Mouse (Mus musculus): ENCODE results near the gene Gm20604.
A peak's percentile ranks its signal among the peaks of the same experiment; 100 is the strongest.

Gm20604 gene

DNA sequence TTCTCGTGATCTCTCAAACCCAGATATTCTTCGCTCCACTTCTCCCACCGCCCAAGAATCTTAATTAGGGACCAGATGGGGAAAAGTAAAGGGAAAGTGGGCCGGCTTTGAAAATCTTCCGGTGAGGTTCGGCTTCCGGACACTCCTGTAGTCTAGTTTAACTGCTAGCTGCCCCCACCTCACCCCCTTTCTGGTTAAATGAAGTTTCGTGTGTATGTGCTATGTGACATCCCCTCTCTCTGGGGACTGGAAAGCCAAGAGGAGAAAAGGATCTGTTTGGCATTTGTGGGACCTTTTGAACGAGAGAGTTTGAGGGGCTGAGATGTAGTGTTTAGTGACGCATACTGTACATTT, at the start of gene Gm20604:
Gene Gm20604 (minus strand): TSS at position 270 of the 354 bp plus-strand sequence.
- no peak for DNase-seq (ENCODE audit: extremely low spot score, low read depth, low spot score)

DNA sequence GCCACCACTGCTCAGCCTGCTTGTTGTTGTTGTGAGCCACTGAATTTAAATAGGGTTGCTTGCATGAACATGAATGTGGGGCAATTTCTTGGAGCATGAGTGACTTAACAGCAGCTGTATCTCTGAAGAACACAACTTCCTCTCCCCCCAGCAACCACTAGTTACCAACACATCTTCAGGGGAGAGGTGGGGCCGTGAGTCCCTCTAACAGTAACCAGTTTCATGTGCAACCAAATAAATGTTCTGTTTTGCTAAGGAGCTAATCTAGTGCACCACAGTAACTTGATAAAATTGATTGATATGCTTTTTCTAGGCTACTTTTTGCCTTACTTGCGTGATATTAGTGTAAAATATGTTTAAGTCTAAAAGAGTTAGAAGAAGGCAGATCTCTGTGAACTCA, 41.1 kb upstream of the Gm20604 start:
- no peak for DNase-seq (ENCODE audit: extremely low spot score, low read depth, low spot score)

DNA sequence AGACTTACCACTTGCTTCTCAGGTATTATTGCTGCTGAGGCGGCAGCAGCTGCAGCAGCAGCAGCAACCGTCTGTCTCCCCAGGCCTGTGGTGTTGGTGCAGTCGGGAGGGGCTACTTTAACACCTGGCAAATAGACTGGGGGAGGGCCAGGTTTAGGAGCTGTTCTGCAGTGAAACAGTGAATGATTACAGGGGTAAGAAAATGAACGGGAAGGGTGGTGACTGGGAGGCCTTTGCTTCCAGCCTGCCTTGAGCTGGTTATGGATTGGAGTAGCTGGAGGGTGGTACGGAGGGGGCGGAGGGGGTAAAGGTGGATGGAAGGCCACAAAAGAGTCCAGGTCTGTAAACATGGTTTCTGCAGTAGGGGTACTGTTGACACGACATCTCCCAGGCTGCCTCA, 29.5 kb upstream of the Gm20604 start:
- DNase-seq (ENCODE audit: extremely low spot score, low read depth, low spot score), result no peak

DNA sequence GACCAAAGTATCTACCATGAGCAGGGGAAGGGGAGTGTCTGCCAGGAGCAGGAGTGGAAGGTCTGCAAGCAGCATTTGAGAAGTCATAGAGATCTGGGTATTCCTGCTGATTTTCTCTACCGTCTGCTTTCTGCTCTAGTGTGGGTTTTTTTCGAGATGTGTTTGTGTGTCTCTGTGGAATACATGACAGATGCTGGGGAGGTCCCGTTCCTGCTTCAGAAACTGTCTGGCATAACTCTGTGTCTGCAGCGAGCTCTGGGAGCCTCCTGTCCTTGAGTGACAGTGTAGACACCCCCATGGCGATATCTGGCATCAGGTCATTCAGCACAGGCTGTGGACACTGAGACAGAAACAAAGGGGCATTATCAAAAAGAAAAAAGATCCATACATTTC, 27.1 kb upstream of the Gm20604 start:
- DNase-seq (ENCODE audit: extremely low spot score, low read depth, low spot score), result no peak

DNA sequence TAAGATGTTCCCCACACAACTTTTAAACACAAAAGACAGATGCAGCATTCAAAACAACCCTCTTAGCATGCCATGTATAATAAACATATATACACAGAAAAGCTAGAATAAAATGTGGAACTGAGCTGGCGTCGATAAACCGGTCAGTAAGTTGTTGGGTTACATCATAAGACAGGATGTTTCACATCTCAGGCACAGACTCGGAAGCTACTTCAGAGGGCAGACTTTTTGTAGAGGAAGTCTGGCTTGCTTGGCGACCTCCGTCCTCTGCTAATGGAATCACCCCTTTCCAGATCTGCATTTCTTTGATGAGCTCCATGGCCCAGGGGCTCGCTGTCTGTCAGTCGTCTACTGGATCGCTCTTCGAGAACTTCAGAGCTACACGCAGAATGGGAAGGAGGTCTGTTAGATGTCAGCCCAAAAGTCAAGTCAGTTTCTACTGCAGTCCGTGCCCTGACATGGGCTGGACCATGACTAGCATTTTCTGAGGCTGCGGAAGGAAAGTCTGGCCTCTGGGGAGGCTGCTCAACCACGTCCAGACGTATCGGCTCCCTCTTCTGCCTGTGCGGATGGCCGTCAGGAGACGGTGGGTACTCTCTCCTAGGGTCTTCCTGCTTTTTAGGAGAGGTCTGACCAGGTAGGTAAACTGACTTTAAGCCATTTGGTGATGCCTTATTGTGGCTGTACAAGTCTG, 26.6 kb upstream of the Gm20604 start:
- DNase-seq (ENCODE audit: extremely low spot score, low read depth, low spot score), result no peak

DNA sequence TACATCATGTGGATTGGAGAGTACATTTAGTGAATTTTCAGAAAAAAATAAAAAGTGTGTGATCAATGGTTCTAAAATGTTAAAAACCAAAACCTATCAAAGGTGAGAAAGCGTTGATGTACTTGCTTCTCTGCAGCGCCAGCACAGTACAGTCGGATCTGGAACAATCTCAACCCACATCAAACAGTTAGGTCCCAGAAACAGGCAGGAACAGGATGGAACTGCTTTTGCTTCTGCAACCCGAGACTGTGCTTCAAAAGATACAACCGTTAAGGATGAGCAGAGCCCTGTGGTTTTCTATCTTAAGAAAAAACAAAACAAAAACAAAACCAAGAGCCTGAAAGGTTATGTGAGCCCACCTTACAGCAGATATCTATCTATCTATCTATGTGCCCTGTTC, 24.4 kb upstream of the Gm20604 start:
- DNase-seq (ENCODE audit: extremely low spot score, low read depth, low spot score), result no peak

DNA sequence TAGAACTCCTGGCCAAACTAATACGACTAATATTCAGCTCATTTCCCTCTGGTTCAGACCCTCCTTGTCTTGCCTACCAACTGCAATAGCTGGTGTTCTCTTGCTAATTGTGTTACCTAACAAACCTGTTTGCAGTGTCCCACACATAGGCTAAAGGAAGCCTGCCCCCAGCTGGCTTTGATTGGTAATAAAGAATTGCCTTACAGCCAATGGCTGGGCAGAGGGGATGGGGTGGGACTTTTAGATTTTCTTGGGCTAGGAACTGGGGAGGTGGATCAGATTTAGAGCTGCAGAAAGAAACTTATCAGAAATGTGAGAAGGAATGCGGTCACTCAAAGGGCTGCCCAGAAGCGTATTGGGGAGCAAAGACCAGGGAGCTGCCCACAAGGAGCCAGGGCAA, 21.0 kb upstream of the Gm20604 start:
- DNase-seq (ENCODE audit: extremely low spot score, low read depth, low spot score), result no peak

DNA sequence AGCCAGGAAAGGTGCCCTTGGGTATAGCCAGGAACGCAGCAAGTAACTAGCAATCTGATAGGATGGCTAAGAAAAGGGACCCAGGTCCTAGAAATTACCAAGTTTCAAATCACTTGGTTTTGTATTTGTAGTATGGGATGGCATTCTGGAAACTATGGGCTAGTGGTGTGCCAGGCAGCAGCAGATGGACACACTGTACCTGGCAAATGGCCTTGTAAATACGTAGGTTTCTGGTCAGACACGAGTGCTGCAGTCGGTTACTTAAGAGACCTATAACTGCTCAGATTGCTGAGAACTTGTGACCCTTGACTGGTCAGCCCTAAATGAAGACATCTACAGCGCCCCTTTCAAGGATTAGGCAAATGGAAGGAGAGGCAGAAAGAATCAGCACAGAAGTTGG, 19.7 kb upstream of the Gm20604 start:
- no peak for DNase-seq (ENCODE audit: extremely low spot score, low read depth, low spot score)

DNA sequence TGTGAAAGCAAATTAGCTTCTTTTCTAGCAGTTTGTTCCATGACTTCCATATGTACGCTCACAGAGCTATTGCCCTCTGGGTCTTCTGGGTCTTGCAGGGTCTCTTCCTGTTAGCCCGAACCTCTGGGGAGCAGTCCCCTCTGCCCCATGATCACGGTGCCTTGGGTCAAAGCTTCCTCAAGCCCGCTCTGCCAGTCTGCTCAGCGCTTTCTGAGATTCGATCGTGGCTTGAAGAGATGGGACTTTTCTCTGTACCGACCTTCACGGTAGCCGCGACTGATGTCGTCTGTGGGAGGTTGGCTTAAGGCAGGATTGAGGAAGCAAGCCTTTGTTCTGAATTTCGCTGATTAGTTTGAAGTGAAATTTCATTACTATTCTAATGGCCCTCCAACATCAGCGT, 17.6 kb upstream of the Gm20604 start:
- no peak for DNase-seq (ENCODE audit: extremely low spot score, low read depth, low spot score)

DNA sequence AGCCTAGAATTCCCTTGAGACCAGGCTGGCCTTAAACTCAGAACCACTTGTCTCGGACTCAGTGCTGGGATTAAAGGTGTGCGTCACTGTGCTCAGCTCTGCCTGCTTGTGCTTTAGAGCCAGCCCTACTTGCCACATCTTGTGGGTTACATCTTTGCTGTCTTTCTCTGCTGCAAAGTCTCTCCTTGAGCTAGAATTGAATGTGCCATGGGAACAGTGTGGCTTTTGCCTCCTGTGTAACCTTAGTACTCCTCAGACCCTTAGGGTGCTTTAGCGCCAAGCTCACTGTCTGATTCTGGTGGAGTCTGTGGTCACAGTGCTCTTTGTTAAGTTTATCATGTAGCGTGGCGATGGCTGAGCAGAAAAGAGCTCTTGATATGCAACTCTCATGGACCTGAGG, 14.2 kb upstream of the Gm20604 start:
- no peak for DNase-seq (ENCODE audit: extremely low spot score, low read depth, low spot score)

DNA sequence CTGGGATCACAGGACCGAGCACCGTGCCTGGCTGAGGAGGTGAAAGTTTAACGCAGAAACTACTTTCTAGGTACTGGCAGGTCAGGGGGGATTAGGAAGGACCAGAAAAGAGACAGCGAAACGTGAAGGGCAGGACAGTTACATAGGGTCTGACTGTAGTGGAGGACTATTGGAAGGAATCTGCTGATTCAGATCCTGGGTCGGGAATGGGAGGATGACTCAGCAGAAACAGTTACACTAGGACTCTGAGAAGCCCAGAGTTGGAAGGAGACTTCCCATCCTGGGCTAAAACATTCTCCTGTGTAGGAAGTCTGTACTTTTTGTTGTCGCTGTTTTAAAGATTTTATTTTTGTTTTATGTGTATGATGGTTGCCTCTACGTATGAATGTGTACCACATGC, 13.1 kb upstream of the Gm20604 start:
- no peak for DNase-seq (ENCODE audit: extremely low spot score, low read depth, low spot score)

DNA sequence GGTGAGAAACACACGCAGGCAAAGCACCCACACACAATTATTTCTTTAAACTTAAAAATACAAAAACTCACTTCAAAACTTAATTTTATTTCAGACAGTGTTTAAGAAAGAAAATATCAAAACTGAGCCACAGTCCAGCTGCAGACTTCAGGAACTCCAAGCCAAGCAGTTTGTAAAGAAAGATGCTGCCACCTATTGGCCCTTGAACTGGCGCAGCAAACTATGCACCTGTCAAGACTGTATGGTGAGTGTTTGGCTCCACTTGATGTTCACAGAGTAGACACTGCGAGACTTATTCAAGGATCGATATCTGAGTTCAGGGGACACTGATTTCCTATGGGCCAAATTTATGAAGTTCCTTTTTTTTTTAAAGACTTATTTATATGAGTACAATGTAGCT, 10.5 kb upstream of the Gm20604 start:
- DNase-seq (ENCODE audit: extremely low spot score, low read depth, low spot score), result no peak

DNA sequence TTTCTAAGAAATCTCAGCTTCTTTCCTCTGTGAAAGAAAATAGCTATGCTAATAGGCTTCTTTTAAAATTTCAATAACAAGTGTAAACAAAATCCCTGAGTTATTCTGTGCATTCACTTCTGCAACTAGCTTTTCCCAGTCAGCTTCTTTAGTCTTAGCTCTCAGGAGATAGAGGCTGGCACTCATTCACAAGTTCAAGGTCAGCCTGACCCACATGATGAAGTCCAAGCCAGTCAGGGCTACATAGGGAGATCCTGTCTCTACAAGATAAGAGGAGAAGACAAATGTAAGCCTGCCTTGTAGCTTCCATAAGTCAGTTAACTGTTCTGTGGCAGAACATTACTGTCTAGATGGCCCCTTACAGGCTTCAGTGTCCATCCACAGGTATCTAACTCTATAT, 5.2 kb upstream of the Gm20604 start:
- no peak for DNase-seq (ENCODE audit: extremely low spot score, low read depth, low spot score)

DNA sequence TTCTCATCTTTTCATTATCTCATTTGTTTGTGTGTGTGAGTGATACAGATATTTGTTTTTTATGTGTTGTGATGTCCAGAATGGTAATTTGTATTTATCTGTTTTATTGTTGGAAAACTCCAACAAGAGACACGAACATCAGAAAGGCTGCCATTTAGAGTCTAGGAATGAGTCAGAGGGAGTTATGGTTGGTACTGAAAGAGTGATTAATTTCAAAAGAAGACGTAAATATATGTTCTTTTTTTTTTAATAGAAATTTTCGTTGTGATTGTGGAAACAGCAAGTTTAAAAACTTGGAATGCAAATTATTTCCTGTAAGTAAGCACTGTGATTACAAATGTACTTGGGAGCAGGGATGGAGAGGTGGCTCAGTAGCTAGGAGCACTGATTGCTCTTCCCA, 3.2 kb upstream of the Gm20604 start:
- DNase-seq (ENCODE audit: extremely low spot score, low read depth, low spot score), result no peak

DNA sequence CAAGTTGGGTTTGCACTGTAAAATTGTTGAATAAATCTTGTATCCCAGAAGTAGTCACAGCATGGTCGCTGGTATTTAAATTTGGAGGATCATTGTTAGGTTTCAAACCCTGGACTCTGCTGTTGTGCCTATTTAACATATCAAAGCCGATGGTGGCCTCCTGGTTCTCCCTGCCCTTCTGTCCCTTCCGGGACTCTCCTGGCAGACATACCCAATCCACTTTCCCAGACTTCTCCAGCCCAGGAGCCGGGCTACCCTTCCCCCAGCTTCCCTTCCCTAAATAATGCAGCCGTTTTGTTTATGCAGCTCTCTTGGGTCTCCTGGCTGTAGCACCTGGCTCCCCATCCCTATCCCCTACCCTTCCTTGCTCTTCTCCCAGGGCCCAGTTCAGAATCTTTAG, 464 bp upstream of the Gm20604 start:
- no peak for DNase-seq (ENCODE audit: extremely low spot score, low read depth, low spot score)

DNA sequence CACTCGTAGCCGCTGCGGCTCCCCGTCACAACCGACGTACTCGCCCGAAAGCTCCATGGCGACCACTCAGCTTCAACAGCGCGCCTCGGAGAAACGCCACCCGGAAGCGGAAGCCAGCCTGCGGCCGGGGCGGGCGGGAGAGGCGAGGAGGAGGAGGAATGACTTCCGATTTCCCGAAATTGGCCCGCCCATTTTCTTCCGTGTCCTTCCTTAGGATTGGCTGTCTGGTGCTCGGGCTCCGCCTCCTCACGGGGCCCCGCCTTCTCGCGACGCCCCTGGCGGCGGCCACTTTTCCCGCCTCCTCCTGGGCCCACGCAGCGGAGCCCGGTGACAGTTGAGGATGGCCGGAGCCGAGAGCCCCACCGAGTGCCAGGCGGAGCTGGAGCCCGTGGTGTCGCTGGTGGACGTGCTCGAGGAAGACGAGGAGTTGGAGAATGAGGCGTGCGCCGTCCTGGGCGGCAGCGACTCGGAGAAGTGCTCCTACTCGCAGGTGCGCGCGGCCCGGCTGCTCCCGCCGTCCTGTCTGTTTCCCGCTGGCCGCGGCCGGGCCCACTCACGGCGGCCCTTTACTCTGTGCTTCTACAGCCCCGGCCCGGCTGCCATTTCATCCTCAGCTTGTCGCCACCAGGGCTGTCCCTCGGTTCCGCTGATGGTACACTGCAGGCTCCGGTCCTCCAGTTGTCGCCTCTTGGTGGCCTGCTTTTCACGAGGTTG, 626 bp downstream of the Gm20604 start, which contains the start of the genes Gm28051, Gon7 and Ubr7:
Gene Gm28051 (minus strand): TSS at position 77 of the 714 bp plus-strand sequence.
Gene Gon7 (minus strand): TSS at position 115 of the 714 bp plus-strand sequence.
Gene Ubr7 (plus strand): TSS at position 279 of the 714 bp plus-strand sequence.
- DNase-seq (ENCODE audit: extremely low spot score, low read depth, low spot score), result peak; percentile 85

DNA sequence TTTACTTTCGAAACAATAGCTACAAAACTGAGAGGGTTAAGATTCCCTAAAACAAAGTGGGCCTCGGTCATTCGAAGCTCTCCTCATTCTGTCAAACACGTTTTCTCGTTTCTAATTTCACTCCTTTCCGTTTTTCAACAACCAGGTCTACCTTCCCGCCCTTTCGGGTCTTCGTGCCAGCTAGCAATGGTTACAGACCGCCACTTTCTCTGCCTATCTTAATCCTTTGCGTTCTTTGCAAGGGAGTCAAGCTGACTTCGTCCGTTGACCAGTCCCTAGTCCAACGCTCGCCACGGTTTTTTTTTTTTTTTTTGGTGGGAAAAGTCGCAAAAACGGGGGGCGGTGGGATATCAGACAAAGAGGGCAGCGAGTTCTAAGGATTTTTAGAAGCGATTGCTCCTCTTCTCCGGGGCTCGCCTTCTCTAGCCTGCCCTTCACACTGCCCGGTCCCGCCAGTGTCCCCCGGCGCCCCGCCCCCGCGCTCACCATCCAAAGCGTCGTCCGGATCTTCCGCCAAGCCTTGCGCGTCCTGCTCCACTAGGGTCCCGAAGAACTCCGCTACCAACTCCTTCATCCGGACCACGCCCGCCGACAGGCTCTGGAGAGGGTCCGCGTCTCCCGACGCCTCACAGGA, 1.3 kb downstream of the Gm20604 start:
- DNase-seq (ENCODE audit: extremely low spot score, low read depth, low spot score), result no peak

DNA sequence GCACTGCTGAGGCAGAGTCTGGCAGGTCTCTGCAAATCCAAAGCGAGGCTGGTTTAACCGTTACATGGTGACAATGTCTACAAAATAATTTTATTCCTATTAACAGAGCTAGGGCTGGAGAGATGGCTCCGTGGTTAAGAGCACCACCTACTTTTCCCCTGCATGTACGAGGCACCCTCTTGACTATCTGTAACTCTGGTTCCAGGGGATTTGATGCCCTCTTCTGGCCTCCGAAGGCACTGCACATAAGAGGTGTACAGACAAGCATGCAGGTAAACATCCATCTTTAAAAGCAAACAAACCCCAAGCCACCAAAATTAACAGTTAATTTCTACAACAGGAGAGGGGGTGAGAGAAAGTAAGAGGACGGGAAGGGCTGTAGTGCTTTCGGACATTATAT, 2.2 kb downstream of the Gm20604 start:
- no peak for DNase-seq (ENCODE audit: extremely low spot score, low read depth, low spot score)

DNA sequence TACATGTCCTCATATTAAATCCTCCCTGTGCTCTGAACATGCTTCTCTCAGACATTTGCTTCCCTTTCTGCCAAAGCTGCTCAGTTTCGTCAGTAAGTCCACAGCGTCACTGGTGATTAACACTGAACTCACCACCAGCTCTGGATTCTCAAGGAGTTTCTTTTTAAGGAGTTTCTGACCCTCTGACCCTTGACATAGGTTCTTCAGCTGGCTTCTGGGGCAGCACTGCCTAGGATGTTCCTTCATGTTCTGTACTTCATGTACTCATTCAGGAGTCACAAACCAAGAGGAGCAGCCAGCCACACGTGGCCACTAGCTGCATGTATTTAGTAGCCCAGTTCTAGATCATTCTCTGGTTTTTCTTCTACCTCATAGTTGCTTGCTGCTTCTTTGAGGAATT, 10.2 kb downstream of the Gm20604 start:
- no peak for DNase-seq (ENCODE audit: extremely low spot score, low read depth, low spot score)

DNA sequence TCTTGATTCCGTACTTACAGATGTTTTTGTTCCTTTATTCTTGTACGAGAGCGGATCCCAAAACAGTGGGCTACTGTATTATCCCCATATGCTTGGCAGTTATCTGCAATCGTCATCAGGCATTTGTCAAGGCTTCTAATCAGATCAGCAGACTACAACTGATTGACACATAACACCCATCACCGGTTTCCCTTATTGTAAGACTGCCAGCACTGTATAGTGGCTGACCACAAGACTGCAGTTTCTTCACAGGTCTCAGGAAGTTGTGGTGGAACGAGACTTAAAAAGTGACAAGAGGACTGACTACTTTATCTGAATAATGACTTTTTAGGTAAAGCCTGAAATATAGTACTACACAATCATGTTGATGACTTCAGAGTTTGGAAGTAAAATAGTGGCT, 13.6 kb downstream of the Gm20604 start:
- DNase-seq (ENCODE audit: extremely low spot score, low read depth, low spot score), result no peak

DNA sequence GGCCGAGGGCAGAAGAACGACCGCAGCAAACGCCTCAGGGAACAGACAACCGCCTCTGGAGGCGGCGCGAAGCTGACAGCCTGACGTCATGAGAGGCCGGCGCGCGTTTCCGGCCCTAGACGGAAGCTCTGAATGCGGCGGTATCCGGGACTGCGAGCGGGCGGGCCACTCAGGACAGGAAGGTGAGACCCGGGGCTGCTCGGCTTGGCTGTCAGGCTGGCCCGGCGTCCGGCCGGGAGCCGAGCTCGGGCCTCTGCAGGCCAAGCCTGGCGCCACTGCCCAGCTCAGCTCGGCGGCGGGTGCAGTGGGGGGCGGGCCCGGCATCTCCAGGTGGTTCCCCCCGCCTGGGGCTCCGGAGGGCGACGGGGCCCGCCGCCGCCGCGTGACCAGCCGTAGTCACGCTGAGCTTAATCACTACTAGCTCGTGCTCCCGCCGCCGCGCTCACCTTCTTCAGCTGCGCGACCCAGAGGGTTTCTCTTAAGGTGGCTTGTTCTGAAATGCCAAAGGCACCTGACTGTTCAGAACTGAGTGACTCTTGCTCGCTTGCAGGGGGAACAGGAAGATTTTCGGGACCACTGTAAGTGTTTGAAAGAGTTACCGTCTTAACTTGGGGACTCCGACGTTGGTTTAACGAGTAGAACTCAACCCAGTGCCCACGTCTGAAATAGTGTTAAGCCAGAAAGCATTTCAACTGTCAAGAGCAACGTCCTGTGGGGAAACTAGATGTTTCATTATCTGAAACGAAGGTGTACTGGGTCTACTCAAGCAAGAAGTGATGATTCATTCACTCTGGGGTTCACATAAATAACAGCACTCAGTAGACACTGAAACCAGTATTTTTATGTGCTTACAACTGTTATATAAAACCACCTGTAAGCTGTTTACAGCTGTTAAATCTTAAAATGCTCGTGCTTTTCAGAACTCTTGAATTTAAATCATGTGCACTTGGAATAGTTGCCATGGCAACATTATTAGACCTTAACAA, 14.6 kb downstream of the Gm20604 start, which contains the start of the genes Moap1 and Tmem251:
Gene Moap1 (minus strand): TSS at position 73 of the 986 bp plus-strand sequence.
Gene Tmem251 (plus strand): TSS at position 174 of the 986 bp plus-strand sequence.
- DNase-seq (ENCODE audit: extremely low spot score, low read depth, low spot score), result no peak

All from hindlimb bud, embryonic 11.5 days (tissue).